Mouse (Mus musculus): Measurements from ENCODE around the gene Prpsap1.

GRCm38 (mm10) chr11:116522886-116523698 is 29.1 kb upstream of the Prpsap1 start:
- TF ChIP-seq CTCF (IDR thresholded peaks at IDR 0.05; ENCODE audit: insufficient read depth, low read depth, low read length) (no peak), POLR2A (IDR thresholded peaks at IDR 0.05; ENCODE audit: insufficient read depth, low read depth, low read length) (no peak)
